Mouse (Mus musculus) bone marrow macrophage, adult 2 months (primary cell): ENCODE measurements around the gene Nanp. TPM values are rescaled to one million over a fixed set of nuclear protein-coding genes. Genes with fewer than 3 reads are reported as not detected.

ENCODE experiments used
- H3K27ac ChIP-seq: 2 replicates; pipeline ENCODE4 v1.5.1; 2012; ENCODE audit warnings: low read depth, low read length; ENCODE audit not compliant: insufficient read depth
- H3K4me1 ChIP-seq: 2 replicates; pipeline ENCODE4 v1.6.1; 2012; ENCODE audit warnings: low read length; ENCODE audit not compliant: control insufficient read depth, insufficient read depth
- H3K4me3 ChIP-seq: 2 replicates; pipeline ENCODE4 v1.5.1; 2012; ENCODE audit warnings: mild to moderate bottlenecking, low read length, moderate library complexity; ENCODE audit not compliant: insufficient read depth
- CTCF ChIP-seq: IDR thresholded peaks from 2 replicates; pipeline ENCODE4 v1.5.1; 2012; ENCODE audit warnings: low read depth, mild to moderate bottlenecking, low read length, moderate library complexity
- POLR2A ChIP-seq: IDR thresholded peaks from 2 replicates; pipeline ENCODE4 v1.6.1; 2012; ENCODE audit warnings: mild to moderate bottlenecking, low read depth, low read length, borderline replicate concordance
- polyA plus RNA-seq: library from polyadenylated mRNA; stranded (reverse); fragments of >200 nt; gene quantifications from 2 replicates; pipeline ENCODE4 v1.2.4, GENCODE M21; 2012; ENCODE audit not compliant: missing spikeins, insufficient read depth, insufficient read length

Nanp gene
- 14.8 and 16.3 TPM in 2 replicates for polyA plus RNA-seq

DNA sequence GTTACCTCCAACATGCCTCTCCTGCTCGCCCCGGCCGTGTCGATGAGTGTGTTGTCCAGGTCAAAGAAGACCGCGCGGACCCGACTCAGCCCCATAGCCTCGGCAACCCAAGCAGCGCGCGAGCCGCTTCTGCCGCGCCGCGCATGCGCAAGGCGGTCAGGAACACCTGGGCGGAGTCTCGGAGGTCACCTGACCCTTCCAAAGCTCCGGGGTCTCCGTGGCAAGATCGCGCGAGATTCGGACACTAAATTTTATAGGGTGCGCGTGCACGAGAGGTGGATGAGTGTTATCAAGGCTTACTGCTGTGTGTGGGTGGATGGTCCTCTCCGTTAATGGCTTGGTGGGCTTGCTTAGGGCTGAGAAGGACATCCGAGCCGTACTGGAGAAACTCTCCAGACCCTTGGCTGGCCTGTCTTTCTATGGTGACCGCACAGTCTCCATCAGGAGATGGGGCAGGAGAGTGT, at the start of gene Nanp, which contains the start of gene Ninl:
TSS of gene Nanp (minus strand) at position 167 of the 464 bp plus-strand sequence.
TSS of gene Ninl (minus strand) at position 151 of the 464 bp plus-strand sequence.
- TF ChIP-seq CTCF (no peak), POLR2A (no peak; the same call in 1 of the 2 replicates)
- H3K4me3 ChIP-seq: peak within 1 kb of the TSS; percentile 96
- H3K4me1 ChIP-seq: peaks cover 7% of the 10 kb centered on the region
- peak within 1 kb of the TSS; percentile 39; the same call in 1 of the 2 replicates for H3K27ac ChIP-seq

GRCm38 (mm10) chr2:151056637-151057036, 17.4 kb upstream of the Nanp start:
- TF ChIP-seq CTCF (no peak), POLR2A (no peak)
- no peak overlapping the region for H3K4me3 ChIP-seq
- no peak overlapping the region for H3K27ac ChIP-seq
- no peaks in the 10 kb centered on the region for H3K4me1 ChIP-seq

- no peak overlapping the region for H3K4me3 ChIP-seq
- no peak for TF ChIP-seq CTCF
- no peak for TF ChIP-seq POLR2A
- no peak overlapping the region for H3K27ac ChIP-seq
- H3K4me1 ChIP-seq: peaks cover 7% of the 10 kb centered on the region
Observed at GRCm38 (mm10) chr2:151040411-151040810, 1.2 kb upstream of the Nanp start.

GRCm38 (mm10) chr2:151039726-151040125, 528 bp upstream of the Nanp start:
- peaks cover 7% of the 10 kb centered on the region for H3K4me1 ChIP-seq
- peak overlapping the region; percentile 96 for H3K4me3 ChIP-seq
- no peak overlapping the region for H3K27ac ChIP-seq
- TF ChIP-seq CTCF: no peak
- TF ChIP-seq POLR2A: no peak

- TF ChIP-seq CTCF: no peak
- TF ChIP-seq POLR2A: no peak
- Histone ChIP-seq H3K4me3 (peak overlapping the region; percentile 96), H3K4me1 (peaks cover 7% of the 10 kb centered on the region), H3K27ac (peak overlapping the region; percentile 39; the same call in 1 of the 2 replicates)
Observed at GRCm38 (mm10) chr2:151038811-151039222, 381 bp downstream of the Nanp start.

GRCm38 (mm10) chr2:151037876-151038552, 1.2 kb downstream of the Nanp start:
- no peak for TF ChIP-seq POLR2A
- TF ChIP-seq CTCF: no peak
- Histone ChIP-seq H3K4me1 (peaks cover 7% of the 10 kb centered on the region), H3K27ac (no peak overlapping the region), H3K4me3 (peak overlapping the region; percentile 96)

- no peak overlapping the region for H3K4me3 ChIP-seq
- H3K4me1 ChIP-seq: peaks cover 7% of the 10 kb centered on the region
- TF ChIP-seq POLR2A: no peak
- no peak for TF ChIP-seq CTCF
- no peak overlapping the region for H3K27ac ChIP-seq
Observed at GRCm38 (mm10) chr2:151037292-151037691, 1.9 kb downstream of the Nanp start.

GRCm38 (mm10) chr2:151036721-151037120, 2.5 kb downstream of the Nanp start:
- H3K4me1 ChIP-seq: peaks cover 7% of the 10 kb centered on the region
- H3K4me3 ChIP-seq: no peak overlapping the region
- H3K27ac ChIP-seq: no peak overlapping the region
- no peak for TF ChIP-seq CTCF
- no peak for TF ChIP-seq POLR2A

DNA sequence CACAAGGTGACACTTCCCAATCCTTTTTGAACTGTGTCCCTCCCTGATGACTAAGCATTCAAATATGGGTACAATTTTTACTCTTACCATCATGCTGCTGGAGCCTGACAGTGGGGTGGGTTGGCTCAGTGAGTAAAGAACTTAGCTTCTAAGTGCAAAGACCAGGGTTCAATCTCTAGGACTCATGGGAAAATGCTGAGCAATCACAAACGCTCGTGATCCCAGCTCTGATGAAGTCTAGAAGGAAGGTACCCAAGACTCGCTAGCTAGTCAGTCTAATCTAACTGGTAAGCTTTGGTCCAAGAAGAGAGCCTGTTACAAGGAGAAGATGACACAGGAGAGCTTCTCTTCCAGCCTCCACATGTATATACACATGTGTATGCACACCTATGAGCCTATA, 4.8 kb downstream of the Nanp start:
- no peak overlapping the region for H3K27ac ChIP-seq
- peaks cover 7% of the 10 kb centered on the region for H3K4me1 ChIP-seq
- H3K4me3 ChIP-seq: no peak overlapping the region
- no peak for TF ChIP-seq CTCF
- no peak for TF ChIP-seq POLR2A

GRCm38 (mm10) chr2:151021158-151021557, 18.0 kb downstream of the Nanp start:
- no peak overlapping the region for H3K27ac ChIP-seq
- no peaks in the 10 kb centered on the region for H3K4me1 ChIP-seq
- TF ChIP-seq POLR2A (no peak), CTCF (no peak)

More at GRCm38 (mm10) chr2:151021158-151021557, 18.0 kb downstream of the Nanp start:
- H3K4me3 ChIP-seq: no peak overlapping the region
